In genomic region chr13:116187059-116187458, GRCm38 (mm10) we compare ENCODE assay signal across 12 mouse cellular contexts.
"Had no signal": no experiment of that assay in that cellular context is flagged by ENCODE, and none has a peak within 500 bp of the region (broad histone marks: within the 10 kb centered on the region; RNA-seq: fewer than 3 reads in every experiment).

No protein-coding gene starts in this region.

- H3K36me3 ChIP-seq: limb, embryonic 12.5 days; liver, embryonic 15.5 days; midbrain, embryonic 13.5 days; stomach, embryonic 15.5 days had no signal

- H3K27ac ChIP-seq: layer of hippocampus, adult 2 months; limb, embryonic 12.5 days; liver, embryonic 15.5 days; midbrain, embryonic 13.5 days; stomach, embryonic 15.5 days had no signal

- ATAC-seq: midbrain, embryonic 13.5 days had no signal

- H3K4me2 ChIP-seq: limb, embryonic 12.5 days; liver, embryonic 15.5 days; midbrain, embryonic 13.5 days; stomach, embryonic 15.5 days had no signal

- H3K9me3 ChIP-seq: limb, embryonic 12.5 days; liver, embryonic 15.5 days; midbrain, embryonic 13.5 days; stomach, embryonic 15.5 days had no signal

- H3K4me3 ChIP-seq: layer of hippocampus, adult 2 months; limb, embryonic 12.5 days; liver, embryonic 15.5 days; midbrain, embryonic 13.5 days; stomach, embryonic 15.5 days had no signal

- H3K4me1 ChIP-seq: limb, embryonic 12.5 days; liver, embryonic 15.5 days; midbrain, embryonic 13.5 days; stomach, embryonic 15.5 days had no signal

- DNase-seq: kidney, adult 18-20 months; kidney, postnatal 10 days; kidney, postnatal 4 days; liver; right cerebral cortex, postnatal 14 days; thymus, adult 2 months; thymus, postnatal 25 days had no signal

- H3K27me3 ChIP-seq: limb, embryonic 12.5 days; liver, embryonic 15.5 days; midbrain, embryonic 13.5 days; stomach, embryonic 15.5 days had no signal

- H3K9ac ChIP-seq: limb, embryonic 12.5 days; liver, embryonic 15.5 days; midbrain, embryonic 13.5 days; stomach, embryonic 15.5 days had no signal
